Mouse (Mus musculus) CD4-positive, CD25-positive, alpha-beta regulatory T cell (primary cell): ENCODE data around the gene Cenps. TPM values are rescaled to one million over a fixed set of nuclear protein-coding genes. Genes with fewer than 3 reads are reported as not detected.

Source experiments
- polyA plus RNA-seq: library from polyadenylated mRNA; unstranded; fragments of 100-300 nt; shearing (Covaris generic); gene quantifications from one replicate; pipeline ENCODE4 v1.2.1, GENCODE M21; 2017

Cenps gene
- 3.3 TPM for polyA plus RNA-seq

DNA sequence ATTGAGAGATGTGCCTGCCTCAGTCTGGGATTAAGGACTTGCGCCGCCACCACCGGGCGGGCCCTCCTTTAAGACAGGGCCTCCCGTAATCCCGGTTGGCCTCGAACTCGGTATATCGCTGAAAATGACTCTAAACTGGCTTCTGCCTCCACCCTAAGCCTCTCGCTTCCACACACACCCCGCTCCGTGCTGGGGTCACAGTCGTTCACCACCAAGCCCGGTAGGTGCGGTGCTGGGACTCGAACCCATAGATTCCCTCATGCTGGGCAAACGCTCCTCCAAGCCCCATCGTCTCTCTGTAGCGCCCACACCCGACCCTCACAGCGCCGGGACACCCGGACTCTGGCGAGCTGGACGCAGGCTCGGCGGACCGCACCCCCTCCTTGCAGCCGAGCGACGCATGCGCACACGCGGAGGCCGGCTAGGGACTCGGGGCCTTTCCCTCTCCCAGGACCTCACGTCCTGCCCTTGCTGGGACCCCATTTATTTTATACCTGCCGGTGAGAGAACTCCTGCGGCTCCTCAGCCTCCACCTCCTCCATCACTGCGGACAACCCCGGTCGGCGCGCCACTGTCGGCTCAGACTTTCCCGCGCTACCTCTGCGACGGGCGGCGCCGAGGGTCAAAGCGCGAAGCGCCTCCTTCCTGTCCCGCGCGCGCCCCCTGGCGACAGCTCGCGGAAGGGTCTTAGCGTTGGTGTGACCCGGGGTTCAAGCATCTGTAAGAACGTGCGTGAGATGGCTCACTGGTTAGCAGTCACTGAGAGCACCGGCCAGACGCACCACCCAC lies at the start of gene Cenps:
Cenps (minus strand) TSS at position 648 of the 789 bp plus-strand sequence.

GRCm38 (mm10) chr4:149166215-149166946 lies 29.0 kb upstream of the Cenps start, which contains the start of gene Pgd:
Gene Pgd (minus strand): TSS chr4:149166771.

GRCm38 (mm10) chr4:149126663-149127062 lies 10.8 kb downstream of the Cenps start, which contains the start of gene Cort:
Gene Cort (minus strand): TSS chr4:149126763.

GRCm38 (mm10) chr4:149103875-149104561 lies 33.4 kb downstream of the Cenps start, which contains the start of gene Dffa:
Gene Dffa (plus strand): TSS chr4:149104146.

DNA sequence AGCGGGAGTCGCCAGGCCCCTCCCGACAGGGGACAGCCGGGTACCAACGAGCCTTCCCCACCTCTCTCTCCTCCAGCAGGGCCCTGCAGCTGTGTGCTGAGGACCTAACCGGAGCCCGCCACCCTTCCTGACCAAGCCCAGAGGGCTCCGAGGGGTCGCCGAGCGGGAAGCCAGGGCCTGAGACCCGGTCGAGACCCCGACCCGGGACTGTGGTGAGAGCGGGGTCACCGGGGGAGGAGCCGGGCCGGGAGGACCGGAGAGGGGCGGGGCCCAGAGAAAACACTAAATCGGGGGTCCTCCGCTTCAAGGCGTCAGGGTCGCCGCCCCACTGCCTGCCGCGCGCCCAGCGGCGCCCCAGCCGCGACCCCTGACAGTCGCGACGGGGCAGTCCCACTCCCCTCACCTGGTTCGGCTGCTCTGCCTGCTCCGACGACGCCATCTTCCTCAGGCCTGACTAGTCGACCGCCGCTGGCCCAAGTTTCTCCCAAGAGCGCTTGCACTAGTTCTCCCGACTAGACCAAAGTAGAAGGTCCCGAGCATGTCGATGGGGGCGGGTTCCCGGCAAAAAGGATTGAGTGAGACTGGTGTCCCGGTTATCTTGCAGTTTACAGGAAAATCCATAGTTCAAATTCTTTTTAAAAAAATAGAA lies 37.9 kb downstream of the Cenps start, which contains the start of gene Pex14:
Pex14 (minus strand) TSS at position 508 of the 649 bp plus-strand sequence.

Other genes with a start within 250 kb of the Cenps start
- gene Pex14, start 37.8 kb downstream of the Cenps start, polyA plus RNA-seq: 35.6 TPM
- 39.8 TPM for gene Dffa, start 33.5 kb downstream of the Cenps start, polyA plus RNA-seq
- not detected for gene Cort, start 10.9 kb downstream of the Cenps start, polyA plus RNA-seq
- gene Pgd, start 29.1 kb upstream of the Cenps start, polyA plus RNA-seq: 68.5 TPM
- gene Kif1b, start 170.1 kb upstream of the Cenps start, polyA plus RNA-seq: 34.9 TPM